Mouse (Mus musculus) cortical plate, adult 2 months (tissue): Measurements from ENCODE around the gene Glod4. TPM values are rescaled to one million over a fixed set of nuclear protein-coding genes. Genes with fewer than 3 reads are reported as not detected.

ENCODE experiments used
- H3K27ac ChIP-seq: fragments of 200-500 bp; 2 replicates; pipeline ENCODE4 v1.5.1; 2012; ENCODE audit warnings: low read length, control low read depth, inconsistent platforms; ENCODE audit not compliant: insufficient read depth
- H3K4me1 ChIP-seq: fragments of 200-500 bp; 2 replicates; pipeline ENCODE4 v1.6.1; 2011; ENCODE audit warnings: low read length; ENCODE audit not compliant: control insufficient read depth, insufficient read depth
- H3K4me3 ChIP-seq: fragments of 200-500 bp; 2 replicates; pipeline ENCODE4 v1.5.1; 2011; ENCODE audit warnings: mild to moderate bottlenecking, low read length, control low read depth; ENCODE audit not compliant: insufficient read depth
- CTCF ChIP-seq: fragments of 200-500 bp; IDR thresholded peaks from 2 replicates; pipeline ENCODE4 v1.5.1; 2011; ENCODE audit warnings: mild to moderate bottlenecking, control low read depth, low read length; ENCODE audit not compliant: insufficient read depth; ENCODE audit errors: extremely low read depth
- POLR2A ChIP-seq: fragments of 200-500 bp; IDR thresholded peaks from 2 replicates; pipeline ENCODE4 v1.6.1; 2011; ENCODE audit warnings: mild to moderate bottlenecking, low read length, control low read depth; ENCODE audit not compliant: insufficient read depth; ENCODE audit errors: extremely low read depth
- polyA plus RNA-seq: library from polyadenylated mRNA; depleted of rRNA; stranded (reverse); fragments of >200 nt; gene quantifications from 2 replicates; pipeline ENCODE4 v1.2.3, GENCODE M21; 2012

The Glod4 gene
- polyA plus RNA-seq, 1 experiment, result 38.6 TPM

GRCm38 (mm10) chr11:76179495-76180145, 63.9 kb downstream of the Glod4 start, which contains the start of the genes Vps53 and Fam57a:
Vps53 (minus strand) TSS chr11:76179647.
Fam57a (plus strand) TSS chr11:76179671.
- no peaks in the 10 kb centered on the region for H3K4me1 ChIP-seq
- TF ChIP-seq POLR2A (peak; percentile 49; the same call in 1 of the 2 replicates), CTCF (no peak)
- H3K4me3 ChIP-seq, result peak within 1 kb of the TSS; percentile 91
- peak within 1 kb of the TSS; percentile 33 for H3K27ac ChIP-seq

DNA sequence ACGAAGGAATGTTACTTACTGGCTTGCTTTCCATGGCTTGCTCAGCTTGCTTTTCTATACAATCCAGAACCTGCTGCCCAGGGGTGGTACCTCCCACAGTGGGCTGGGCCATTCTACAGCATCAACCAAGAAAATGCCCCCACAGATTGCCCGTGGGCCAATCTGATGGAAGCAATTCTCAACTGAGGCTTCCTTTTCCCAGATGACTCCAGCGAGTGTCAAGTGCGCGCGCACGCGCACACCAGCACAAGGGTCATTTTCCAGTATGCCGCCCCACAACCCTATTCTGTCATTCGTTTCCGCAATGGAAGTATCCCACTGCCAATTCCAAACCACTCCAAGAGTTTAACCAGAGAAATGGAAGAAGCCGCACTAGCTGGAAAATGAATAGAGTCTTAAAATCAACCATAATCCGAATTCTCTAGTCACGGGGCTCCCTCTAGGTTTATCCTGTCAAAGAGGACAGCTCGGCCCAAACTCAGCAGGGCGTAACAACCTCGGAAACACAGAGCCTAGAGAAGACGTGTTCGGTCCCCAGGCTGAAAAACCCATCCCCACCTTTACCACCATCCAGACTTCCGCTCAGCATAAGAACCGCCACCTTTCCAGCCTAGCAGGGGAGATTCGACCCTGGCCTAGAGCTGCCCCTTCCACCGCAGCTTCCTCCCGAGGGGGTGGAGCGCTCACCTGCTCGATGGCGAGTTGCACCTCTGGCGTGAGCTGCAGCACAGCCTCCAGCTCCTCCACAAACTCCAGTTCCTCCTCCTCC, 64.6 kb downstream of the Glod4 start:
- Histone ChIP-seq H3K4me3 (peak overlapping the region; percentile 91), H3K4me1 (no peaks in the 10 kb centered on the region), H3K27ac (peak overlapping the region; percentile 33; the same call in 1 of the 2 replicates)
- 0 out of 2 replicates have a peak, but pooled peaks have one; percentile 22 for TF ChIP-seq POLR2A
- no peak for TF ChIP-seq CTCF

DNA sequence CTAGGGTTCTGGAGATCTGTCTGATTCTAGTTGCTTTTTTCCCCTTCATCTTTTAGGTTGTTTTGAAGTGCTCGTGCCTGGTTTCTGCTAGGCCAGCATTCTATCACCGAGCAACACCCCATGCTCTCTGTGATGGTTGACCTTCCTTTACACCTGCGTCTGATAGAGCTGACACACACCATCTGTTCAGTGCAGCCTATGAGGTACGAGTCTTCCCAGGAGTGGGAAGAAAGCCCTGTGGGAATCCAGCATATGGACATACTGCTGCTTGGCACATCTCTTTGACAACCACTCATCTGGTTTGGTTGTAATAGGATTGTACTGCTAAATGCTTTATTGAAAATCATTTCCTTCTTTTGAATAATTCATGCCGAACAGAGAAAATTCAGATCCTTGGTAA, 73.3 kb downstream of the Glod4 start:
- H3K4me1 ChIP-seq, result peaks cover 4% of the 10 kb centered on the region; the same call in 1 of the 2 replicates
- TF ChIP-seq POLR2A (no peak), CTCF (no peak)
- no peak overlapping the region for H3K4me3 ChIP-seq
- H3K27ac ChIP-seq, result no peak overlapping the region

DNA sequence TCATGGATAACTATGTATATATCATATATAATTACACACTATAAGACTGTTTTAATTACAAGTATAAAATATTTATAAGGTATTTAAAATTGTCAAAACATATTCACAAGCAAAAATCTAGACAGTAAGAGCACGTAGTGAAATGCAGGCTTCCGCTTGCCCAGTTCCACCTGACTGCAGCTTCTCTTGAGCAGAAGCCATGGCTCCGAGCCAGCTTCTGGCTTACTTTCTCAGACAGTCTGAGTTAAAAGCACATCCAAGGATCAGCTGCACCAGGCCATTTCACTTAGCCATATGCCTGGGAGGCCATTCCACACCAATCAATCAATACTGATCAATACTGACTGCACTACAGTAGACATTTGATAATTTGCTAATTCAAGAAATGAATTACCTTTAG, 74.5 kb downstream of the Glod4 start:
- H3K27ac ChIP-seq, result no peak overlapping the region
- TF ChIP-seq CTCF (no peak), POLR2A (no peak)
- no peak overlapping the region for H3K4me3 ChIP-seq
- H3K4me1 ChIP-seq, result peaks cover 4% of the 10 kb centered on the region; the same call in 1 of the 2 replicates

- Histone ChIP-seq H3K4me1 (peaks cover 4% of the 10 kb centered on the region; the same call in 1 of the 2 replicates), H3K4me3 (no peak overlapping the region), H3K27ac (no peak overlapping the region)
- TF ChIP-seq CTCF, result peak; percentile 40; the same call in 1 of the 2 replicates
- no peak for TF ChIP-seq POLR2A
Observed at GRCm38 (mm10) chr11:76167079-76167765, 76.3 kb downstream of the Glod4 start.

DNA sequence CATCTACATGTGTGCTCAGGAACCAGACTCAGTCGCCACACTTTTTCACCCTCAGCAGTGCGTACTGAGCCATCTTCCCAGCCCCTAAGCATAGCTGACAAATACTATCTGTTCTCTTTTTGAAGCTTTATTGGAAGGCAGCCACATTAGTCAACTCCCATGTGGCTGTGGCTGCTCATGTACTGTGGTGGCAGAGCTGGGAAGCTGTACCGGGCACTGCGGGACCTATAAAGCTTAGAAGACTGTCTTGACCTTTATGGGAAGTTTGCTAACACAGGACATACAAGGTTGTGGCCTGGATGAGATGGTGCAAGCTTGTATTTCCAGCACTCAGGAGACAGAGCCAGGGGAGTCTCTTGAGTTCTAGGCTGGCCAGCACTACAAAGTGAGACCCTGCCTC, 76.9 kb downstream of the Glod4 start:
- H3K27ac ChIP-seq, result no peak overlapping the region
- H3K4me1 ChIP-seq, result peaks cover 4% of the 10 kb centered on the region; the same call in 1 of the 2 replicates
- TF ChIP-seq POLR2A, result no peak
- H3K4me3 ChIP-seq, result no peak overlapping the region

DNA sequence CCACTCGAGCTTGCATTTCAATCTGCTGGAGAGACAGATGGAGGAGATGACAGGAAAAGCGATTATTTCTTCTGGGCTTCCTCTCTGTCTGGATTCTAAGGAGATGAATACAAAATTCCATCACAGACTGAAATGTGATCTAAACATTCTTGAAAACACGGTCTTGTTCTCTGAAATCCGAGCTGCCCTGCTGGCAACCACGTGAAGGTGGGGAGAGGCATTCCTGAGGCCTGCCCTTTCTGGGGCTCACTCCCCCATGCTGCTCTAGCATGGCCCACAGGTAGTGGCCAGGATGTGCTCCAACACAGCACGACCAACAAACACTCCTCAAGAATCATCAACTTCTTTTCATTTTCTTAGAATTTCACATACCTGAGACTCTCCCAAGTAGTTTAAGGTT, 83.3 kb downstream of the Glod4 start:
- TF ChIP-seq POLR2A, result no peak
- TF ChIP-seq CTCF, result no peak
- Histone ChIP-seq H3K4me1 (no peaks in the 10 kb centered on the region), H3K4me3 (no peak overlapping the region), H3K27ac (no peak overlapping the region)

GRCm38 (mm10) chr11:76158375-76158774, 85.2 kb downstream of the Glod4 start:
- Histone ChIP-seq H3K4me3 (no peak overlapping the region), H3K27ac (no peak overlapping the region), H3K4me1 (no peaks in the 10 kb centered on the region)
- no peak for TF ChIP-seq CTCF

GRCm38 (mm10) chr11:76154861-76155260, 88.7 kb downstream of the Glod4 start:
- no peaks in the 10 kb centered on the region for H3K4me1 ChIP-seq
- TF ChIP-seq POLR2A (no peak), CTCF (no peak)
- H3K4me3 ChIP-seq, result no peak overlapping the region
- H3K27ac ChIP-seq, result no peak overlapping the region

DNA sequence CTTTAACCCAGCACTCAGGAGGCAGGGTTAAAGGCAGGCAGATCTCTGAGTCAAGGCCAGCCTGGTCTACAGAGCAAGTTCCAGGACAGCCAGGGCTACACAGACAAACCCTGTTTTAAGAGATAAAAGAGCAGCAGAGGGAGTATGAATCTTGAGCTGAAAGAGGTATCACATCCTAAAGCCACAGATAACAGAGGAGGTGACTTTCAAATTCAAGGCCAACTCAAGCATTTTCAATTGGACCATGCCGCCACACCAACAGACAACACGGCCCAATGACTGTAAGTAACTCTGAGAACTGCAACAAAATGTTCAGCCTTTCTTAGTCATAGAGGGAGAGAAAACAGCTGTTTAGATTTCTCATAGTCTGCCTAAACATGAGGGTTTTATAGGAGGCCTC, 89.3 kb downstream of the Glod4 start:
- Histone ChIP-seq H3K4me1 (no peaks in the 10 kb centered on the region), H3K27ac (no peak overlapping the region), H3K4me3 (no peak overlapping the region)
- no peak for TF ChIP-seq CTCF
- TF ChIP-seq POLR2A, result no peak
